Mouse (Mus musculus): Measurements from ENCODE around the gene Napepld.

DNA sequence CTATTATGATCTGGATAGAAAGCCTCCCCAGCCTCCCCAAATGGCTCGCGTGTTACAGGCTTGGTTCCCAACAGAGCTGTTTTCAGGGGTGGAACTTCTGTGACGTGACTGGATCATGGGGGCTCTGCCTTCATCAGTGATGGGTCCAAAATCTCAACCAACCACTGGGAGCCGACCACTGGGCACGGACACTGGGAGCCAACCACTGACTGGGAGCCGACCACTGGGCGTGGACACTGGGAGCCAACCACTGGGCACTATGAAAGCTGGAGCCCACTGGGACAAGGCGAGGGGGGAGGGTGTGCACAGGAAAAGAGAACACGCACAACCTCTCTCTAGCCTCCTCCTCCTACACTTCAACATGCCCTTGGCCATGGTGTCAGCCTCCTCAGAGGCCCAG, 17.4 kb downstream of the Napepld start:
- TF ChIP-seq POLR2A (IDR thresholded peaks at IDR 0.05; ENCODE audit: low read depth, low read length) (no peak), CTCF (IDR thresholded peaks at IDR 0.05; ENCODE audit: extremely low read depth, insufficient read depth, insufficient read length, insufficient replicate concordance) (no peak)
